Mouse (Mus musculus): Measurements from ENCODE around the gene Cep83. TPM values are rescaled to one million over a fixed set of nuclear protein-coding genes. Genes with fewer than 3 reads are reported as not detected.
A peak's percentile ranks its signal among the peaks of the same experiment; 100 is the strongest.

Gene Cep83
- polyA plus RNA-seq, 2 experiments: 21.4 to 27.6 TPM

DNA sequence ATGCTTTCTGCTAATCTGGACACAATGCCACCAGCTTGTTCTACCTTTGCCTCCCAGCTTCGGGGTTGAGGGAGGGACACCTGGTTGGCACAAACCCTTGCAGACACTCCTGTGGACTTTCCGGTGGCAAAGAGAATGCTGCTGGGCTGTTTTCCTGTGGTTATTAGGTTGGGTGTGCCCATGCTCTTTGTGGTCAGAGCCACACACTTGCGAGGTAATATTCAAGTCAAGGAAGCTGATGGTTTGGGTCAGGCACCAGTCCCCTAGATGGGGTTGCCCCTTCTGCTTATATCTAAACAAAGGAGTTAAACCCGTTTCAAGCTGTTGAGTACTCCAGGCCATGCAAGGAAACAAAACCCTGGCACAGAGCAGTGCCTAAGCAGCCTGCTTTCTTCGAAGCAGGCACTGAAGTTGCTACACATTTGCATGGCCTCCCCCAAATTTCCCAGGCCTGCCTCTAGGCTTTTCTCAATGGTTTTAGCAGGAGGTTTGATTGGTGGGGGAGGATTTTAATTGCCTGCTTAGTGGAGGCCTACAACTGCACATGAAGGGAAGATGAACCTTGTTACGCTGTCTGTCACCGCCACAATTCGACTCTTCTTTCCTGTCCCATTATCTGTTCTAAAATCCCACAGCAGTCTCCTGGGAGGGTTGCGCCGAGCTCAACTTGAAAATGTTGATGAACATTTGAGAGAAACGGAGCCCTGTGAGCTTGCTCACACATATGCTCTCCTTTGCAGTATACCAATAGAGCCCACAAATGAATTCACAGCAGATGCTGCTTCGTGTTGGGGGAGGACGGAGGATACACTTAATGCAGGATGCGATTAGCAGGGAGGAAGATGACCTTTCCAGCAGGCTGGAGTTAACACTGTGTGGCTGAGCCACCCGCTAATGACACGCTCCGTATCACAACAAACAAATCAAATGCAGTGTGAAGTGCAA is 123.7 kb downstream of the Cep83 start:
- 73% methylated on average over 17 of the region's 17 CpGs for WGBS

GRCm38 (mm10) chr10:94818127-94818526 is 129.7 kb downstream of the Cep83 start:
- DNase-seq (ENCODE audit: low spot score) (no peak), ATAC-seq (ENCODE audit: low FRiP score, low read depth) (no peak)
- Histone ChIP-seq H3K4me1 (ENCODE audit: control insufficient read depth, insufficient read depth, low read length) (peaks cover 3% of the 10 kb centered on the region), H3K9ac (ENCODE audit: low read depth, low read length, severe bottlenecking) (no peak overlapping the region), H3K36me3 (ENCODE audit: control insufficient read depth, insufficient read depth, low read length) (no peaks in the 10 kb centered on the region), H3K4me3 (replicated peaks; ENCODE audit: low read length) (no peak overlapping the region), H3K4me2 (replicated peaks; ENCODE audit: low read depth, low read length, severe bottlenecking) (no peak overlapping the region), H3K27ac (replicated peaks; ENCODE audit: low read depth, low read length) (no peak overlapping the region), H3K9me3 (ENCODE audit: control insufficient read depth, low read length) (no peaks in the 10 kb centered on the region), H3K27me3 (ENCODE audit: control insufficient read depth, insufficient read depth, low read length) (no peaks in the 10 kb centered on the region)
- no peak for TF ChIP-seq POLR2A (IDR thresholded peaks at IDR 0.05; ENCODE audit: borderline replicate concordance, extremely low read depth, insufficient read depth, insufficient read length)
- 88% methylated on average over 3 of the region's 3 CpGs for WGBS

More for the DNA sequence above, 123.7 kb downstream of the Cep83 start:
- no peak overlapping the region for H3K4me2 ChIP-seq (replicated peaks; ENCODE audit: low read depth, low read length, severe bottlenecking)
- DNase-seq (ENCODE audit: low spot score): no peak
- ATAC-seq (ENCODE audit: low FRiP score, low read depth): no peak
- H3K9ac ChIP-seq (ENCODE audit: low read depth, low read length, severe bottlenecking): no peak overlapping the region
- peaks cover 3% of the 10 kb centered on the region; the same call in 1 of the 2 replicates for H3K4me1 ChIP-seq (ENCODE audit: control insufficient read depth, insufficient read depth, low read length)
- H3K27ac ChIP-seq (replicated peaks; ENCODE audit: low read depth, low read length): no peak overlapping the region
- no peaks in the 10 kb centered on the region for H3K27me3 ChIP-seq (ENCODE audit: control insufficient read depth, insufficient read depth, low read length)
- H3K9me3 ChIP-seq (ENCODE audit: control insufficient read depth, low read length): no peaks in the 10 kb centered on the region
- no peak overlapping the region for H3K4me3 ChIP-seq (replicated peaks; ENCODE audit: low read length)
- H3K36me3 ChIP-seq (ENCODE audit: control insufficient read depth, insufficient read depth, low read length): no peaks in the 10 kb centered on the region
- no peak for TF ChIP-seq POLR2A (IDR thresholded peaks at IDR 0.05; ENCODE audit: borderline replicate concordance, extremely low read depth, insufficient read depth, insufficient read length)

DNA sequence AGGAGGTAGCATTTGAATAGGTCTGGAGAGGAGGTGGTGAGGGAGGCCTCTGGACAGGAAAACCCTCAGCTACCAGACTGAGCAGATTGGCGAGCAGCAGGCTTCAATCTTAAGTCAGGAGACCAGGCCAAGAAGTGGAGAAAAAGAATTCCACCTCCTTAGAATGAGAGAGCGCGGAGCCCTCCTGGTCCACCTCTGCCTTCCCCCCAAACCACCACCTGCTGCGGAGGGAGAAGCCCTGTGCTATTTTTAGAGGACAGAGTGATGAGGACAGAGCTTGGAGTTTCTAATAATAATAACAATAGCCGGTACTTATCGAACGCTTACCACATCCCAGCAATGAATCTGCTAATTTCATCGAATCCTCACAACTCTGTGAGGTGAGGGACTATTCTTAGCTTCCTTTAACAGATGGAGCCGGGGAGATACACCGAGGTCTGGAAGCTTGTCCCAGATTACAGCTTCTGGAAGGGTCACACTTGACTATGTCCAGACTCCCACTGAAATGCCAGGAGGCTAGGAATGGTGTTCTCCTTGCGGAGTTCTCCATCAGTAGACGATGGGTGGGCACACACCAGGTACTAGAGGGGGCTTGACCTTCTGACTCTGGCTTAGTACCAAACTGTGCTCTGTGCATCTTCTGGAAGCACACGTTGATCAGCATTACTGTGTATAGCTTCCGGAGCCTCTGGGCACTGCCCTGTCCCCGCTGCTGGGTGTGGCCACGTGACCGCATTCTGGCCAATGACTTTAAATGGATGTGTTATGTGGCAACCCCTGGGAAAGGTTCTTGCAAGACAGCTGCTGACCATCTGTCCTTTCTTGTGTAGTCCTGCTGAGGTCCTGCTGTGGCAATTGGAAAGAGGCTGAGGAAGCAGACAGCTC is 130.6 kb downstream of the Cep83 start:
- no peak overlapping the region for H3K27ac ChIP-seq (replicated peaks; ENCODE audit: low read depth, low read length)
- no peak for TF ChIP-seq POLR2A (IDR thresholded peaks at IDR 0.05; ENCODE audit: borderline replicate concordance, extremely low read depth, insufficient read depth, insufficient read length)
- 87% methylated on average over 16 of the region's 17 CpGs for WGBS
- no peak overlapping the region for H3K9ac ChIP-seq (ENCODE audit: low read depth, low read length, severe bottlenecking)
- no peaks in the 10 kb centered on the region for H3K27me3 ChIP-seq (ENCODE audit: control insufficient read depth, insufficient read depth, low read length)
- H3K4me3 ChIP-seq (replicated peaks; ENCODE audit: low read length): no peak overlapping the region
- H3K36me3 ChIP-seq (ENCODE audit: control insufficient read depth, insufficient read depth, low read length): no peaks in the 10 kb centered on the region
- no peak for DNase-seq (ENCODE audit: low spot score)
- peaks cover 12% of the 10 kb centered on the region for H3K4me1 ChIP-seq (ENCODE audit: control insufficient read depth, insufficient read depth, low read length)
- no peaks in the 10 kb centered on the region for H3K9me3 ChIP-seq (ENCODE audit: control insufficient read depth, low read length)
- ATAC-seq (ENCODE audit: low FRiP score, low read depth): no peak
- H3K4me2 ChIP-seq (replicated peaks; ENCODE audit: low read depth, low read length, severe bottlenecking): no peak overlapping the region

DNA sequence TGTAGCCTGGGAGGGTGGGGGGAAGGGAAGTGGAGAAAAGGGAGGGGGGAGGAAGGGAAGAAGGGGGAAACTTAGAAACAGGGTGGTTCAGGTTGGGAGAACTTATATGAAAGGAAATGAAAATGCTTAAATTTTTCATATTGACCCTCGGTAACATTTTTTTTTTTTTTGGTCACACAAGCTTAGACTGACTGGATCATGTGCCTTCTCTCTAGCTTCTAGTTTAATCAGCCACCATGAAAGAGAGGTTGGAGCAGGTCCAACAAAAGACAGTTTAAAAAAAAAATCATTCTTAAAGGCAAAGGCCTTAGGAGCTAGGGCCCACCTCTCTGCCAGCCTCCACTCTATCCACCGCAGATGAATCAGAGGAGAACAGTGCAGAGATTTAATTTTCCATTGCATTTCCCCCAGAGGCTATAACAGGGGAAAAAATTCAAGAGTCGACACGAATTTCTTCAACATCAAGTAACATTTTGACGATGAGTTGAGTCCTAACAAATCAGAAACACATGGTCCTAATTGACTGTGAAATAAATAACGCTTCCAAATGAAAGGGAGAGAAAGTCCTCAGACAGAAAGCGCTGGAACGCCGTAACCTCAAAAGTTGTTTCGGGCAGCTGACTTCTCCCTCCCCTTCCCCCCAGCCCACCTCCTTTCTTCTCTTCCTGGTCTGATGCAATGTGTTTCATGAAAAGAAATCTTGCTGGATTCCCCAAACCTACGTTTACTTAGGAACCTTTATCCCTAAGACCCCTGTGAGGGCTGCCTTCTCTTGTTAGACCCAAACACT is 135.7 kb downstream of the Cep83 start:
- TF ChIP-seq POLR2A (IDR thresholded peaks at IDR 0.05; ENCODE audit: borderline replicate concordance, extremely low read depth, insufficient read depth, insufficient read length): no peak
- DNase-seq (ENCODE audit: low spot score) (peak; percentile 84), ATAC-seq (ENCODE audit: low FRiP score, low read depth) (peak; percentile 81)
- no peak overlapping the region for H3K4me3 ChIP-seq (replicated peaks; ENCODE audit: low read length)
- H3K27me3 ChIP-seq (ENCODE audit: control insufficient read depth, insufficient read depth, low read length): no peaks in the 10 kb centered on the region
- peaks cover 41% of the 10 kb centered on the region for H3K4me1 ChIP-seq (ENCODE audit: control insufficient read depth, insufficient read depth, low read length)
- peak overlapping the region; percentile 59 for H3K27ac ChIP-seq (replicated peaks; ENCODE audit: low read depth, low read length)
- WGBS: 9% methylated on average over 11 of the region's 11 CpGs
- no peaks in the 10 kb centered on the region for H3K9me3 ChIP-seq (ENCODE audit: control insufficient read depth, low read length)
- no peak overlapping the region for H3K9ac ChIP-seq (ENCODE audit: low read depth, low read length, severe bottlenecking)
- no peaks in the 10 kb centered on the region for H3K36me3 ChIP-seq (ENCODE audit: control insufficient read depth, insufficient read depth, low read length)
- H3K4me2 ChIP-seq (replicated peaks; ENCODE audit: low read depth, low read length, severe bottlenecking): peak overlapping the region; percentile 23

All from limb, embryonic 14.5 days (tissue).